Mouse (Mus musculus): Measurements from ENCODE around the gene Slc16a14. TPM values are rescaled to one million over a fixed set of nuclear protein-coding genes. Genes with fewer than 3 reads are reported as not detected.

Gene Slc16a14
- total RNA-seq, 2 experiments from 2014 or later = 0.39 to 0.57 TPM

DNA sequence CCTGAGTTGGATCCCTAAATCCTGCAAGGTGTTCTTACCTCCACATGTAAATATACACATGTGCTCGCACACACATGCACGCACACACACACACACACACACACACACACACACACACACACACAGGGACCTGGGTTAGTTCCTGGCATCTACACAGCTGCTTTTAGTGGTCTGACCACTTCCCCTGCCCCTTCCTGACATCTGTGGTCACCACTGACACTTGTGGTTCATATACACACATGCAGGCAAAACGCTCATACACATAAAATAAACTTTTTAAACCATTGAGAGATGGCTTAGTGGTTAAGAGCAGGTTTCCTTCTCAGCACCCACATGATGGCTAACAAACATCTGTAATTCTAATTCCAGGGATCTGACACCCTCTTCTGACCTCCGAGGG lies 19.9 kb downstream of the Slc16a14 start:
- intact Hi-C loops (cut with DNase I) = no loop called here

DNA sequence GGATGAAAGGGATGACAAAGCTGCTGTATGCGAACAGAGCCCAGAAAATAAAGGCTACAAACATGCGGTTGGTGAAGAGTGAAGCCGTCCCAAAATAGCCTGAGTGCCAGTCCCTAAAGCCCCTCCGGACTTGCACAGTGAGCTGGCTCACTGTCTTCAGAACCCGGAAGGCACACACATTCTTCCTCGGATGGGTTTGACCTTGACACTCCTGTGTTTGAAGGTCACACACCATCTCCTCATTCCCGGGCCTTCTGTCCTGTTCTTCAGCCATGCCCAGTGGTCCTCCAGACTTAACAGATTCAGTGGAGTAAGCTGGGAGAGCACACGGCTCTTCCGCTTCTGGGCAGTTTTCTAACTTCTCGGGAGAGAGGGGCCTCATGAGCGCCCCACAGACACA lies 22.4 kb downstream of the Slc16a14 start:
- intact Hi-C loops (cut with DNase I) = no loop called here
- DNase-seq = no peak

More for the DNA sequence above, 19.9 kb downstream of the Slc16a14 start:
- no peak for DNase-seq

DNA sequence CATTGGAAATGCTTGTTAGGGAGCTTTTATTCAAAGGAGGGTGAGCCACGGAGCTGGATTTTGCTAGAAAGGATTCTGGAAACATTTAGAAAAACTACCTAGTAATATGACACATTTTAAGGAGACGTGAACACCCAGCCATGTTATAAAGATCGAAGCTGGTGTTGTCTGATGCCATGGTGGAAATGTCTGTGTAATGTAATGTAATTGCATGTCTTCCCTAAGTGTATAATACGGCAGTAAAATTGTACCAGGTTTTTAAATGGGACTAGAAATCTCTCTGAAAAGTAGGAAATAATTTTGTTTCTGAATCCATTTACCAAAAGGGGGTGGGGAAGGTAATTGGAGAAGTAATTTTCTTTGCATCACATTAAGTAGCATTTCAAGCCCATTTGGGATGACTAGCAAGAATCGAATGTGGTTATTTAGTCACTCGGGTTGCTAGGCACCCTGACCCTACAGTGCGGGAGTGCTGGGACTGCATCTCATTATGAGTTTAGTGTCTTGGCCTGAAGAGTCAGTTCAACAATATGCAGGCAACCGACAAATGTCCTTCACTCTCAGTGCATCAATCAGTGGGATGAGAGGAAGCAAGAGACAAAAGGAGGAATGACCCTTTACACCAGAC lies 24.6 kb downstream of the Slc16a14 start:
- intact Hi-C loops (cut with DNase I) = no loop called here
- DNase-seq = no peak

DNA sequence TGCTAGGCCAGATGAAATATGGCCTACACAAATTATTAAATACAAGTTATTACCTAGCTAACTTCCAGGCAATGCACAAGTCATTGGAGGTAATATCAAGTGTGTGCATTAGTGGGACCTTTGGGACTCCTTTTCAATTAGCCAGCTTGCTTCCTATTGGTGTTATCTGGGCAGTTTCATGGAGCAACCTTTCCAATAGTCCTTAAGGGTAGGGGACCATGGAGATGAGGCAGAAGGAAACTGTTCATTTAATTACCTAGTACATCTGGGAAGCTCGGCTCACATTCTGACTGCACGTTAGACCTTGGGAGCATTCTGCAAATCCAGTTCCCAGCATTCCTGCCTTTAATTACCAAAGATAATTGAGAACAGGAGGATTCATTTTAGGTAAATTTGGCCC lies 30.5 kb downstream of the Slc16a14 start:
- no peak for DNase-seq
- intact Hi-C loops (cut with DNase I) = no loop called here

DNA sequence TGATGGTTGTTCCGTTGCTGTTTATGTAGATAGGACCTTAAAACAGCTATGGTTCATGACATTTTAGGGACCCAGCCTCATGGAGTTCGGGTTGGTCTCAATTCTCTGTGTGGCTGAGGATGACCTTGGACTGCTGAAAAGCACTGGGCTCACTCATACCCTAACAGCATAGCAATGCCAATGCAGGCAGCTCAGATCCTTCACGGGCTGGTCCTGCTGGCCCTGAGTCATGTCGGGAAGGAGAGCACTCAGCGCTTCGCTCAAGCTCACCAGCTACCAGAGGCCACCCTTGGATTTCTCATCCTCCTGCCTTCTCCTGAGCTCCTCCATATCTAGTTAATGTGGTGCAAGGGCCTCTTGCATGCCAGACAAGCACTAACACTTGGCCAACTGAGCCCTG lies 35.8 kb downstream of the Slc16a14 start:
- no peak for DNase-seq
- intact Hi-C loops (cut with DNase I) = no loop called here

DNA sequence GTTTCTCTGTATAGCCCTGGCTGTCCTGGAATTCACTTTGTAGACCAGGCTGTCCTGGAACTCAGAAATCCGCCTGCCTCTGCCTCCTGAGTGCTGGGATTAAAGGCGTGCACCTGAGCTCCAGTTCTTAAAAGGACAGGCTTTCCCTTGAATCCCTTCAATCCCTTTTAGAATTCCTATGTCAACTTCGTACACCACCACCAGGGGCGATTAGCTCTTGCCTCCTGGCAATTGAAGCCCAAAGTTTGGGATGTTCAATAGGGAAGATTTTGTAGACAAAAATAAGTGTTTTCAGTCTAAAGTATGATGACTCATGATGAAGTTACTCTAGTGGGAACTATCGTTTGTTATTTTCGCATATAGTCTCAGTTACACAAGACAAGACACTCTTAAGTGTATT lies 37.6 kb downstream of the Slc16a14 start:
- no peak for DNase-seq
- intact Hi-C loops (cut with DNase I) = no loop called here

DNA sequence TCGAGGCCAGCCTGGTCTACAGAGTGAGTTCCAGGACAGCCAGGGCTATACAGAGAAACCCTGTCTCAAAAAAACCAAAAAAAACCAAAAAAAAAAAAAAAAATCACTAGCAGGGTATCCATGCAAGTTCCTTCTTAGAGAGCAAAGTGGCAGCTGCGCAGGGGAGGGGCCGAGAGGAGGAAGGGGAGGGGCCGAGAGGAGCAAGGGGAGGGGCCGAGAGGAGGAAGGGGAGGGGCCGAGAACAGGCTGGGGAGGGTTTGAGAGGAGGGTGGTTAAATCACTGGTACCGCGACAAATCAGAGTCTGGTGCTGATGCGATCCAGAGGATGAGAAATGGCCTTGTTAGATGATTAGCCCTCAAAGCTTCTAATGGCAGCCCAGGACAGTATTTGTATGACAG lies 43.2 kb downstream of the Slc16a14 start:
- intact Hi-C loops (cut with DNase I) = no loop called here
- no peak for DNase-seq

DNA sequence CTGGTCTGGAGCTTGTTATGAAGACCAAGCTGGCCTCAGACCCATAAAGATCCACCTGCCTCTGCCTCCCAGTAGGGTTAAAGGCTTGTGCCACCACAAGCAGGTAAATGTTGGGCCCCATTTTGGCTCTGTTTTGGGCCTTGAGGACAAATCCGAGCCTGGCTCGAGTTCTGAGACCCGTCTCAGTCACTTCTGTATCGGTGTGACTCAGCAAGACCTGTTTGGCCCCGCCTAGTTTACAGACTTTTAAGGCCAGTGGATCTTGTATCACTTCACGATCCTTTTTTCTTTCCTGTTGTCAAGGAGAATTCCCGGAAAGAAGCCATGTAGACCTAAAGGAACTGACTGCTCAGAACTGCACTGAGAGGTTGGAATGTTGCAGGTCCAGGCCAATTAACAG lies 44.4 kb downstream of the Slc16a14 start:
- intact Hi-C loops (cut with DNase I) = no loop called here
- DNase-seq = no peak

DNA sequence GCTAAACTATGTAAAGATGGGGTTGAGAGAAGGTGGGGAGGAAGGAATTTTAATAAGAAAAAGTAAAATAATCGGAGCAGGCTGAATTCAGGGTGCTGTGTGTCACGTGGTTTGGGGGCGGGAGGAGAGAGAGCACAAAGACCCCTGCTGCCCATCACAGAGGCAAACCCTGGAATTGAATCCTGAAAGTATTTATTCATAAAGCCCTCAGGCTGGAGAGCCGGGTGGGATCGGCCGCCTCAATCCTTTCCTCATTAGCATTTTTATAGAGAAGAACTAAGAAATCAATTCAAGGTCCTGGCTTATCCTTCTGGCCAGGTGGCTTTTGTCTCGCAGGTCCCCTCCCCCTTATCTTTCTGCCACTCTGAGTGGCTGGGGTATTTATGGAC lies 44.9 kb downstream of the Slc16a14 start:
- no peak for DNase-seq
- intact Hi-C loops (cut with DNase I) = no loop called here

DNA sequence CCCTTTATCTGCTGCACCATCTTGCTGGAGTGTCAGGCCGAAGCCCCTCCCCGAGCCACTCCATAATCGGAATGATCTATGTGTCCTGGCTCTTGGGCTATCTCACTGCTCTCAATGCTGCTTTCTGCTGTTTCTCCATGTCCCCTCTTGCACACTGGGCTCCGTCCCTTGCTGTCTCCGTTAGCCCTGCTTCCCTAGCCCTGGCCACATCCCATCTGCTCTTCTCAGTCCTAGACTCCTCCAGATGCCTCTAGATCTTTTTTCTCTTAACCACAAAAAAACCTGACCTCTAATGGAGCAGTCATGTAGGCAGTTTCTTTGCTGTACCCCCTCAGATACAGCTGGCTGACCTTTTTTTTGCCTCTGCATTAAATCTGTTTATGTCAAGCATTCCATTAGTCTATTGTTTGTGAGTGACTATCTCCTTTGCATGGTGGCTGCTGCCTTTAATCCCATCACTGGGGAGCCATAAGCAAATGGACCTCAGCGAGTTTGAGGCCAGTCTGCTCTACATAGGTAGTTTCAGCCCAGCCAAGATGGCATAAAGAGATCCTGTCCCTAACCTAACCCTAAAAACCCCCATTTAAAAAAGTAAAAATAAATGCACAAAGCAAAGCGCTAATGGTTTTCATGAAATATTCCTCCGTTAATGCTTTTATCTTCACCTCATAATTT lies 45.5 kb downstream of the Slc16a14 start:
- DNase-seq = no peak

DNA sequence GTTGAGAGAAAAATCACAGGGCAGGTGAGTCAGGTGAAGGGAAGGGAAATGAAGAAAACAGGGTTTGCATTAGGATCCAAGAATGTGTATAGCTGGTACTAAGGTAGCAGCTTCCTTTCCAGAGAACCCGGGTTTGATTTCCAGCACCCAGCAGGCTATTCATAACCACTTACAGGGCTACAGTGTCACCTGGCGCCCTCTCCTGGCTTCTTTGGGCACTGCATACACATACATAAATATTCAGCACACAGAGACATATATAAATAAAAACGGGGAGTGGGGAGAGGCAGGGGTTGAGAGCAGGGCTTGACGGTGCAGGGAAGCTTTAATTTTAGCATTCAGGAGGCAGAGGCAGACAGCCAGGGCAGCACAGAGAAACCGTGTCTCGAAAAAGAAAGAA lies 49.0 kb downstream of the Slc16a14 start:
- intact Hi-C loops (cut with DNase I) = loop anchor here (2.0 kb wide), 1 partner anchor 151 kb away; no protein-coding TSS in a partner anchor
- DNase-seq = no peak

More for the DNA sequence above, 45.5 kb downstream of the Slc16a14 start:
- intact Hi-C loops (cut with DNase I) = no loop called here

DNA sequence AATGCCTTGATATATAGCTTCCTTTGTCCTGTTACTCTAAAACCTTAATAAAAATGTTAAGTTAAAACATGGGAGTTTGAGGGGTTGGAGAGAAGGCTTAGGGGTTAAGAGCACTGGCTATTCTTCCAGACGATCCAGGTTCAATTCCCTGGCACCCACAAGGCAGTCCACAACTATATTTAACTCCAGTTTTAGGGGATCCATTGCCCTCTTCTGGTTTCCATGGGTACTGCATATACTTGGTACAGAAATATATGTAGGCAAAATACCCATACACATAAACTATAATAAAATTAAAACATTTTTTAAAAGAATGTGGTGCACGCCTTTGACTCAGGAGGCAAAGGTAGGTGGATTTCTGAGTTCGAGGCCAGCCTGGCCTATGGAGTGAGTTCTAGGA lies 49.8 kb downstream of the Slc16a14 start:
- DNase-seq = no peak

DNA sequence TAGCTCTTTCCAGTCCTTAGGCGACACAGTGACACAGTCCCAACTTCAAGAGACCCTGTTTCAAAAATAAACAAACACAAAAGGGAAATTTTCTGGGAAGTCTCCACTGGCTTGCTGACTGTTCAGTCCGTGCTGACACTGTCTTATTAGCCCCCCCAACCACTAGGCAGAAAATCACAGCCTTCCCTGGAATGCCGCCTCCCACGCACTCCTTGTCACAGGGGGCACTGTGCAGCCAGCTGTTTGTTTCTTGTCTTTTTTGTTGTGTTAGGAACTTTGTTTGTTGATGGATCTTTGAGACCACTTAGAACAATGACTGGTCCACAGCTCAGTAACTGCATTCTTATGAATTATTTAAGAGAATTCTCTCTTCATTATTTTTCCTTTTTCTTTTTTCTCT lies 51.0 kb downstream of the Slc16a14 start:
- intact Hi-C loops (cut with DNase I) = loop anchor here (2.0 kb wide), 1 partner anchor 149 kb away; no protein-coding TSS in a partner anchor
- no peak for DNase-seq

More for the DNA sequence above, 49.8 kb downstream of the Slc16a14 start:
- intact Hi-C loops (cut with DNase I) = loop anchor here (2.0 kb wide), 1 partner anchor 150 kb away; no protein-coding TSS in a partner anchor

DNA sequence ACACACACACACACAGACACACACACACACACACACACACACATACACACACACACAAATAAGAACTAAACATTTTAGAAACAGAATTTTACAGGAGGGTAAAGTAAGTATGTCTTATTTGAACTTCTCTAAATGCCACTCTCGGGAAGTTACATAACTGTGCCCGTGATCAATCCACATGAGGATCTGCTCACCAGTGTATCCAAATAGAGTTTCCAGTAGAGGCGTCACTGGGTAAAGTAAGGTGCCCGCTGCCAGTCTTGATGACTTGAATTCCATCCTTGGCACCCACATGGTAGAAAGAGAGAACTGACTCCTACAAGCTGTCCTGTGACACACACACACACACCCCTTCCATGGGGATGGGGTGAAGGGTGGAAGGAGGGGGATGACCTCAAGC lies 52.0 kb downstream of the Slc16a14 start:
- intact Hi-C loops (cut with DNase I) = no loop called here
- DNase-seq = no peak

DNA sequence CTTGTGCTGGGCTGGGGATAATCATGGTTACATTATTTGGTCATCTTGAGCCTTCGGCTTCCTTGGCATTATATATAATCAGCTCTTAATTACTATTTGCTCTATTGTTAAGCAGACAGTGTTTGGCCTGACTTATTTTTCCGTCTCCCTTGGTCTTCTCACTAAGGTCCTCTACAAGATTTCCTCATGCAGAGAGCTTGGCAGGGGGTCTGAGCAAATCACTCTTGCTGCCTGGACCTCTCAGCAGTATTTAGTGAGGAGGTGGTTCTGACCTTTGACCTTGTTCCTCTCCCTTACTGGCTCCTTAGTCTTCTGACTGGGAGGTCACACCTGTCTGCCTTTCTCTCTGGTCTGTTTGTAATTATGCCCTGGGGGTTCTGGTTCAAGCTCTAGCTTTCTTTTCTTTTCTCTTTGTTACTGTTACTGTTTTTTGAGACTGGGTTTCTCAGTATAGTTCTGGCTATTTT lies 52.8 kb downstream of the Slc16a14 start:
- intact Hi-C loops (cut with DNase I) = no loop called here
- no peak for DNase-seq

DNA sequence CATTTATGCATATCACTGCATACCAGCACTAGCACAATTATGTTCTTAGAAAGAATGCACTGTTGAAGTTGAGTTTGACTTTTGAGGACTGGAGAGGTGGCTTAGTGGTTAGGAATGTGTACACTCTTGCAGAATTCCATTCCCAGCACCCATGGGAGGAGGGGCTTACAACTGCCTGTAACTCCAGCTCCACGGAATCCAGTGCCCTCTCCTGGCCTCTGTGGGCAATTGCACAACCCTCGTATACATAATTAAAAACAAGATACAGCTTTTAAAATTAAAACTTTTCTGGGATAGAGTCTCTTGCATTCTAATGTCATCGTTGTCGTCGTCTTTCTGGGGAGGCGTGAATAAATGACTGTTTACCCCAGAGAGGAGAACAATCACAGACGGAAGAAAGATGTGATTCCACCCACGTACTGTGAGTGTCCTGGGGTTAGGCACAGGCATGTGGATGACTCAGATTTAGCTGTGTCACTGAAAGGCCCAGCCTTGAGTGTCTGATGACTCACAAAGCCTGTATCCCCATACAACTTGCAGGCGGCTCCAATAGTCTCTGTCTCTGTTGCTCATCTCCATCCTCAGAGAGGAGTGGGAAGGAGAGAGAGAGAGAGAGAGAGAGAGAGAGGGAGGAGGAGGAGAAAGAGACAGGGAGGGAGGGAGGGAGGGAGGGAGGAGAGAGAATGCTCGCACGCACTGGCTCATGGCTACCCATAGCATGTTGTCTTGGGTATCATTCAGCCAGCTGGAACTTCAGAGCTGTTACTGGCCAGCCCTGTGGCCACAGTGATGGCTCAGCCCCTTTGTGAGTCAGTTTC lies 53.5 kb downstream of the Slc16a14 start:
- intact Hi-C loops (cut with DNase I) = no loop called here

DNA sequence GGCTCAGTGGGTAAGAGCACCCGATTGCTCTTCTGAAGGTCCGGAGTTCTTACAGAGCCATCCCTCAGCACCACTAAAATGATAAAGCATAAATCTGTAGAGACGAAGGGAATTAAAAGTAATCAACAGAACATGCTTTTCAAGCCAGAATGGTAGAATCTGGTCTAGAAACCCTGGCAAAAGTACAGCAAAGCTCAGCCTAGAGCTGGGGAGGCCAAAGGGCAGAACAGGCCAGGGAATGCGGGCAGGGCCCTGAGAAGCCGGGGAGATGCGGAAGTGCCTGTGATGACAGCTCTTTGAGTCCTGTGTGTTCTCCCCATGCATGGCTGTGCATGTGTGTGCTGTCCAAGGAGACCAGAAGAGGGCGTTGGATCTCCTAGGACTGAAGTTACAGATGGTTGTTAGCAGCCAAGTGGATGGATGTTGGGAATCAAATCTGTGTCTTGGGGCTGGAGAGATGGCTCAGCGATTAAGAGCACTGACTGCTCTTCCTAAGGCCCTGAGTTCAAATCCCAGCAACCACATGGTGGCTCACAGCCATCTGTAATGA lies 55.3 kb downstream of the Slc16a14 start:
- intact Hi-C loops (cut with DNase I) = no loop called here
- no peak for DNase-seq

More for the DNA sequence above, 53.5 kb downstream of the Slc16a14 start:
- DNase-seq = no peak

DNA sequence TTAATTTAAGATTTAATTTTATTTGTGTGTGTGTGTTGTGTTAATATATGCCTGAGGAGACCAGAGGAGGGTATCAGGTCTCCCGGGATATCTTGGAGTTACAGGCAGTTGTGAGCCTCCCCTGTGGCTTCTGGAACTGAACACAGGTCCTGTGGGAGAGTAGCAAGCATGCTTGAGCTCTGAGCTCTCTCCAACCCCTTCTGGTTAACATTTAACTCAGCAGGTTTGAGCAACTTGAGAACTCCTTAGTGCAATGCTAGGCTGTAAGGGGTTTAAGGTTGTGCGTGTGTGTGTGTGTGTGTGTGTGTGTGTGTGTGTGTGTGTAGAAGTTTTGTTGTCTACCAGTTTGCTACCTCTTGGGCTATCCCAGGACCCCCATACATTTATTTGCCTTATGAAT lies 57.3 kb downstream of the Slc16a14 start:
- intact Hi-C loops (cut with DNase I) = no loop called here
- DNase-seq = no peak

DNA sequence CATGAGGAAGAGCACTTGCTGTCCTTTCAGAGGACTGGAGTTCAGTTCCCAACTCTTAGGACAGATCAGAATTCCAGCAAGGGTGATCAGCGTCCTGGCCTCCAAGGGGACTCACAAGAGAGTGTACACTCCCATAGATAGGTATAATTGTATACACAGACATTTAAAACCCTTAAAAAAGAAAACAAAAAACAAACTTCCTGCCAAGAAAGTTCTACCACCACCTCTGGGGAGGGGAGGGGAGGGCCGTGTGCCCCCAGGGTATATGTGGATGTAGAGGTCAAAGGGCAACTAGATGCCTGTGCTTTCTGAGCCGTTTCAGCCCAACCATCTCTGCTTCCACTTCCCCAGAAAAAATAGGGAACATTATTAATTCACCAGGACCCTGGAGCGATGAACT lies 62.0 kb downstream of the Slc16a14 start:
- DNase-seq = no peak
- intact Hi-C loops (cut with DNase I) = no loop called here

DNA sequence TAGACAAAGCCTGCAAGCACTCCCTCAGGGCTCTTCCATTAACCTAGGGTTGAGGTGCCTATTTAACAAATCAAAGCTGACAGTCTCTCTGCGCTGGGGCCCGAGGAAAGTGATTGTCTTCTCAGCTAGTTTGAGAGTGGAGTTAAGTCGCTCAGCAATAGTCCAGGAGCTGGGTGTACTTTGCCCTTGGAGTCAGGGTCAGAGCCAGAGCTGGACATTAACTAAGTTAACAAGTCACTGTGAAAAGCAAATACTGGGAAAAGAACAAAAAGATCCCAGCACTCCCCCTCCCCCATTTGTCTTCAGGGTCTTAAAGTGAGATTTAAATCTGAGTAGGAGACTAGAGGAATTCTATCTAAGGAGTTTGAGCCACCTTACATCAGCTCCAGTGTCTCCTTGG lies 62.8 kb downstream of the Slc16a14 start:
- intact Hi-C loops (cut with DNase I) = no loop called here

DNA sequence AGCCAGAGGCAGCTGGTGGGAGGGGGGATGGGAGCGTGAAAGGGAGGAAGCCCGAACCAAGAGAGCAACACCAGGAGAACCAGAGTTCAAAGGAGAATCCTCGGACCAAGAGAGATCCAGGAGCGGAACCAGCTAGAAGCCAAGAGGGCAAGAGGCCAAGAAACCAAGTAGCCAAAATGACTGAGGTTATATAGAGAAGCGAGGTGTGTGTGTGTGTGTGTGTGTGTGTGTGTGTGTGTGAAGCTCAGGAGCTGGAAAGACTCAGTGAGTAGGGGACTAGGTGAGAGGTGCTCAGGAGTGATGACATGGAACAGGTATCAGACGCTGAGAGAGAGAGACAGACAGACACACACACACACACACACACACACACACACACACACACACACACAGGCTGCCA lies 63.8 kb downstream of the Slc16a14 start:
- intact Hi-C loops (cut with DNase I) = no loop called here
- no peak for DNase-seq

More for the DNA sequence above, 62.8 kb downstream of the Slc16a14 start:
- DNase-seq = no peak

Measured in heart, postnatal 36 days (tissue).